Mouse (Mus musculus) gastrocnemius, adult 18-20 months (tissue): ENCODE measurements around the gene Zmiz2. TPM values are rescaled to one million over a fixed set of nuclear protein-coding genes. Genes with fewer than 3 reads are reported as not detected.
A peak's percentile ranks its signal among the peaks of the same experiment; 100 is the strongest.
"Not testable (repeated sequence)": the region's sequence is repeated elsewhere in the genome, so short reads cannot be mapped to it uniquely, and the experiment has no call there.

Source experiments
- DNase-seq: peaks from one replicate; pipeline ENCODE4 v3.0.0; 2021; ENCODE audit warnings: low spot score
- long read RNA-seq, 2 experiments: library from polyadenylated mRNA; stranded (forward); transcript quantifications; one replicate each; pipeline ENCODE4 v2.0.0; 2021
- total RNA-seq, 2 experiments: library from RNA; stranded (reverse); gene quantifications; 2 replicates each; pipeline ENCODE4 v1.2.3; 2021

The Zmiz2 gene
- total RNA-seq, result 10 to 100 TPM; 49.3 to 51.1 TPM
- long read RNA-seq, experiment 1, full-length matches to known transcripts, result 5 of 52 reads
- long read RNA-seq, experiment 1, partial matches to known transcripts, result 38 of 52 reads
- long read RNA-seq, experiment 1, other reads (novel, unspliced or antisense), result 9 of 52 reads
- long read RNA-seq, experiment 2, full-length matches to known transcripts, result 4 of 37 reads
- long read RNA-seq, experiment 2, partial matches to known transcripts, result 28 of 37 reads
- long read RNA-seq, experiment 2, other reads (novel, unspliced or antisense), result 5 of 37 reads

DNA sequence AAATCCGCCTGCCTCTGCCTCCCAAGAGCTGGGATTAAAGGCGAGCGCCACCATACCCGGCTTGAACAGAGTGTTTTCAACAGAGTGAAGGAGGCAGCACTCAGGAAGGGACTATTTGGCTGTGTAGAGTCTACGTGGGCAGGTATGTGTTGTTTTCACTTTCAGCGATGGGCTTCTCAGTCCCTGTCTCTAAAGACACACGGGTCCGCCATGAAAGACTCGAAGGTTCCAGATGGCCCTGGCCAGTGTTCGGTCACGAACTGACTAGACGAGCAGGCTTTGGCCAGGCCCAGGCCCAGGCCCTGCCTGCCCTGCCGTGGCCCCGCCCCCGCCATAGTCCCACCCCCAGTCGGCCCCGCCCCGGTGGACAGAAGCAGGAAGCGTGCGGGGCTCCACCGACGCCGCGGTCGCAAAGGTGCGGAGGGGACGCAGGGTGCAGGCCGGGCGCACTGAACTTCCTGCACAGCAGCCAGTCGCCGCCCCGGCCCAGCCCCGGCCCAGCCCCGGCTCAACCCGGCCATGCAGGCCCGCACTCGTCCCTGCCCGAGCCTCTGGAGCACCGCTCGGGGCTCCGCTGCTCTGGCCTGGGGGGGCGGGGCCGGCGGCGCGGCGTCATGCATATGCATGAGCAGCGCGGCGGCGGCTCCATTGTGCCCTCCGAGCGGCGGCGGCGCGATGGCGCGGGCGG lies at the start of gene Zmiz2:
TSS of gene Zmiz2 (plus strand) at position 349 of the 688 bp plus-strand sequence.
- peak; percentile 93 for DNase-seq

DNA sequence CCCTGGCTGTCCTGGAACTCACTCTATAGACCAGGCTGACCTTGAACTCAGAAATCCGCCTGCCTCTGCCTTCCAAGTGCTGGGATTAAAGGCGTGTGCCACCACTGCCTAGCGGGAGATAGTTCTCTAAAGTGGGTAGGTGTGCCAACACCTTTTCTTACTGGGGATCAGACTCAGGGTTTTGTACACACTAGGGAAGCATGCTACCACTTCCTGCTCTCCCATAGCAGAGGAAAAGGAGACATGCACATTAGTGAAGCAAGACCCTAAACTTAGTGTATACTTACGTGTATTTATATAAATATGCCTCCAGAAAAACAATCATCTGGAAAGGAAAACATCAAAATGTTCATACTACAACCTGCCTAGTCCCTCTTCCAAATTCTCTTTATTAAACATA lies 42.9 kb upstream of the Zmiz2 start:
- DNase-seq, result no peak

- DNase-seq, result no peak
These were observed 41.9 kb upstream of the Zmiz2 start for GRCm38 (mm10) chr11:6346966-6347365.

DNA sequence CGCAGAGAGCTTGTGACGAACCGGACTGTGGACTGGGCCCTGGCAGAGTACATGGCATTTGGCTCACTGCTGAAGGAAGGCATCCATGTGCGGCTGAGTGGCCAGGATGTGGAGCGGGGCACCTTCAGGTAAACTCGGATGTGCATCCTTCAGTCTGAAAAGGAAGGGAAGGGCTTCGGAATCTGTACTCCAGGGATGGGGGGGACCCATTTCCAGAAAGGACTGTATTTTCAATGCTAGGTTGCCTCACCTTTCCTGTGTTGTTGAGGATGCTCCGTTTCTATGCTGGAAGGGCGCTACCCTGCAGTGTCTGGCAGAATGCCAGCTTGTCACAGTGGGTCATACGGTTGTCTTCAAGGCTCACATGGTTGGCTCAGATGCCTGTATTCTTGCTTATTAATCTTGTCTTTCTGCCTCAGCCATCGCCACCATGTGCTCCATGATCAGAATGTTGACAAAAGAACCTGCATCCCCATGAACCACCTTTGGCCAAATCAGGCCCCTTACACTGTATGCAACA lies 40.1 kb upstream of the Zmiz2 start:
- no peak for DNase-seq

GRCm38 (mm10) chr11:6349586-6349985 lies 39.3 kb upstream of the Zmiz2 start:
- no peak for DNase-seq

- no peak for DNase-seq
These were observed 33.8 kb upstream of the Zmiz2 start for GRCm38 (mm10) chr11:6355106-6355505.

- no peak for DNase-seq
These were observed 24.1 kb upstream of the Zmiz2 start for GRCm38 (mm10) chr11:6364581-6365275.

- DNase-seq, result peak; percentile 82
These were observed 23.0 kb upstream of the Zmiz2 start for GRCm38 (mm10) chr11:6365885-6366284.

- DNase-seq, result no peak
These were observed 22.4 kb upstream of the Zmiz2 start for GRCm38 (mm10) chr11:6366434-6366833.

DNA sequence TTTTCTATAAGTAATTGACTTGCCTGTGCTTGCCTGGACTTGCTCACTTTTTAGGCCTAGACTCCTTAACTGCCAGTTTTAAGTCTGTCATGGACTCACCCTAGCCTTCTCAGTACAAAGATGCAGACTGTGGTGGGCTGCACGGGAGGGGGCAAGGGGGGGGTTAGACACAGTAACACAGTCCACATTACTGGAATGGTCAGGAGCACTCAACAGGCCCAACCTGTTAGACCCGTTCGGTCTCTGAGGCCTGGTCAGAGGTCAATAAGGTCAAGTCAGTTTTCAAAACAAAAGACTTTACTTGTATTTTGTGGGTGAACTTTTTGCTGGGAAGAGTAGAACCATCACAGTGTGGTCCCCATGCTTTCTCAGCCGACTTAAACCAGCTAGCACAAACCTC lies 21.7 kb upstream of the Zmiz2 start:
- DNase-seq, result no peak

- not testable (repeated sequence) for DNase-seq
These were observed 20.9 kb upstream of the Zmiz2 start for GRCm38 (mm10) chr11:6367986-6368385.

- no peak for DNase-seq
These were observed 17.3 kb upstream of the Zmiz2 start for GRCm38 (mm10) chr11:6371376-6372155.

GRCm38 (mm10) chr11:6372784-6373183 lies 16.1 kb upstream of the Zmiz2 start:
- DNase-seq, result no peak

GRCm38 (mm10) chr11:6380916-6381315 lies 8.0 kb upstream of the Zmiz2 start:
- DNase-seq, result no peak

GRCm38 (mm10) chr11:6388126-6388725 lies 648 bp upstream of the Zmiz2 start:
- DNase-seq, result no peak

GRCm38 (mm10) chr11:6389483-6389921 lies 628 bp downstream of the Zmiz2 start:
- no peak for DNase-seq

DNA sequence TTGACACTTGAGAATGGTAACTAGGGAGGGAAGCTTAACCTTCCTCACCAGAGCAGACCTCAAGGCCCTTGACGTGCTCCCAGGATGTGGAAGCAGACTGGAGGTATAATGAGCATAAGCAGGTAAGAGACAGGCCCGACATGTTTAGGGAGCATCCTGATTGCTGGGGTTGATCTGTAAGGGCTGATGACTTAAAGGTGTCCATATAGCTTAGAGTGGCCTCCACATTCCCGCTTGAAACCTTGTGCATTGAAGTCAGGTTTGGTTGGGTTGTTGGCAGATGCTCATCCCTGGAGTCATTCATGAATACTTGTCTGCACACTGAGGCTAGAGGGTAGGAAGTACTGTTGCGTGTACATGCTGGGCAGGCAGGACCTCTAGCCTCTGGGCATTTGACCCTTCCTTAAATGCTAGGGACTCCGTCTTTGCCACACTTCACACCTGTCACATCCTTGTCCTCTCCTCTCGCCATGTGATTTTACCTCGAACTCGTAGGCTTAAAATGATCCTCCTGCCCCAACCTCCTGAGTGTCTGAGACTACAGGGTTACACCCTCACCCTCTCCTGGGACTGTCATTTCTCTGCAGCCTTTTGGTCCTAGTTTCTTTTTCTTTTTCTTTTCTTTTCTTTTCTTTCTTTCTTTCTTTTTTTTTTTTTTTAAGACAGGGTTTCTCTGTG lies 1.6 kb downstream of the Zmiz2 start:
- DNase-seq, result no peak

DNA sequence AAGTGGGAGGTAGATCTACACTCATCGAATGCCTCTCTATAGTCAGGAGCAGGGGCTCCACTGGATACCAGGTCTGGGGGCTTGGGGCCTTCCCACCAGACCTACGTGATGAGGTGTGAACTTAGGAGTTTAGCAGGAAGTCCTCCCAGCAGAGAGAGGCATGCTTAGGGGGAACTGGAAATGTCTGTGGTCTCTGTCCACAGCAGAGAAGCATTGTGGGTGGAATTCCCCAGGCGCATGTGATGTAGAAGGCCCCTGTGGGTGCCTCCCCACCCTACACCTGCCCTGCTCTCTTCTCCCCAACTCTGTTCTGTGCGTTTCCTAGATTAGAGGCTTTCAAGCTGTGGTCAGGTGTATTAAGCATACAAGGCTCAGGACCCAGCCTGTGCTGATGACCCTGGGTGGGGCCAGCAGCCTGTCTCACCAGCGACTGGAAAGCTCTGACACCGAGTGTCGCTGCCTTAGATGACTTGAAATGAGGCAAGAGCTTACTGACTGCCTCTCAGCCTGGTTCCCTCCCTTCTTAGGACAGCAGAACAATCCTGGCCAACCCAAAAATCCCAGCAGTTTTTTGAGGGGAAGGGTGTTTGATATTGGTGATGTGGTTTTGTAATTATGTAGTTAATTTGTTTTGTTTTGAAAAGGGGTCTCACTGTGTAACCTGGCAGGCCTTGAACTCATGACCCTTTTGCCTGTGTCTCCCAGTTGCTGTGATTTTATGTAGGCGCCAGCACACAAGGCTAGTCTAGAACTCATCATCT lies 2.8 kb downstream of the Zmiz2 start:
- DNase-seq, result no peak

GRCm38 (mm10) chr11:6392857-6393256 lies 4.0 kb downstream of the Zmiz2 start:
- DNase-seq, result no peak

- DNase-seq, result no peak
These were observed 5.0 kb downstream of the Zmiz2 start for GRCm38 (mm10) chr11:6393866-6394265.
